Mouse (Mus musculus): ENCODE measurements around the gene Ltbp1. TPM values are rescaled to one million over a fixed set of nuclear protein-coding genes. Genes with fewer than 3 reads are reported as not detected.

Ltbp1 gene
- polyA plus RNA-seq, 1 experiment from 2014 or later, result 1.6 TPM

DNA sequence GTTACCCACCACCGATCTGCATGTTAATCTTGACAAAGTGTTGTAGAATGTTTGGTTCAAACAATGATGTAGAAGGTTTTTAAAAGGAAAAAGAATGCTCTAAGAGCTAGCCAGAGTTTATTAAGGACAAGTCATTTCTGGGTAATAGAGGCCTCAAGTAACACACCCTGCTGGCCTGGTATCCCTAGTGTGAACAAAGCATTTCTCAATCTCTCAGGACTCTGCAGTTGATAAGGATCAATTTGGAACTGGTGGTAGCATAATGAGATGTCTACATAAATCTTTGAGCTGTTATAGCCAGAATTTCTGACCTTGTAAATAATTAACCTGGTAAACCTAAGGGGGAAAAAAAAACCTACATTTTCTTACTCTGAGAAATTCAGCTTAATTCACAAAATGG lies 300.3 kb downstream of the Ltbp1 start:
- no peaks in the 10 kb centered on the region for H3K36me3 ChIP-seq
- H3K9me3 ChIP-seq, result no peaks in the 10 kb centered on the region
- no peaks in the 10 kb centered on the region for H3K4me1 ChIP-seq (replicated peaks)
- H3K27ac ChIP-seq (replicated peaks), result no peak overlapping the region
- ATAC-seq (ENCODE audit: low FRiP score, low read depth), result no peak
- no peak overlapping the region for H3K4me3 ChIP-seq
- no peaks in the 10 kb centered on the region for H3K27me3 ChIP-seq
- H3K9ac ChIP-seq, result no peak overlapping the region
- 100% methylated on average over 1 of the region's 1 CpGs for WGBS
- no peak overlapping the region for H3K4me2 ChIP-seq

DNA sequence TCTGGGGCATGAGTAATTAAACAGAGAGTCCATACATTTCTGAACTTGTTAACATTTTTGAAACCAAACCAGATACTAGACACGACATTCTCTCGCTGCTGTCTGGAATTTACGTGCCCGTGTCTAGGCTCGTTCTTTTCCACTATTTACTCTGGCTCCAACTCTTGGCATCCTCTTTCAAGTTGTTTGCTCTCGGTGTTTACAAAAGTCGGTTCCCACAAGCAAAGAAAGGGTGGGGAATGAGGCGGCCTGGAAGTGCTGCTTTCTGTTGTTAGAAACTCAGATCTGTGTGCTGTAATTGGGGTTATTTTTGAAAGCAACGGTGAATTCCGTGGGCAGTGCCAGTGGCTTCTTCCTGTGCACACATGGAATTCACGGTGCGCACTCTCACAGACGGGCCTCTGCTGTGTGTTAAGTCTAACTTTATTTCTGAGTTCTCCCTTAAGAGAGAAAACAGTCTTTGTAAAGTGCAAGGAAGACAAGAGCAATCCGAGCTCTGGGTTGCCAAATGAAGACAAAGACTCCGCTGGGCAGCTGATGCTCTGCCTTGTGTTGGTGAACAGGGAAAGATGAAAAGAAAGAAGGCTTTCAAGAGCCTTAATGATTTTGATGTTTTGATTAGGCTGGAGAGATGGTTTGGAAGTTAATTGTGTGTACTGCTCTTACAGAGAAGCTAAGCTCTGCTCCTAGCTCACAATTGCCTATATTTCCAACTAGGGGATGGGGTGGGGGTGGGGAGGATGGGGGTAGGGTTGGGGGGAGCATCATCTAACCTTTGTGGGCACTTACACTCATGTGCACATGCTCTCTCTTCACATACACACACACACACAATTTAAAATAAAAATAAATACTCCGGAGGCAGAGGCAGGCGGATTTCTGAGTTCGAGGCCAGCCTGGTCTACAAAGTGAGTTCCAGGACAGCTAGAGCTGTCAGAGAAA lies 302.0 kb downstream of the Ltbp1 start:
- Histone ChIP-seq H3K27ac (replicated peaks) (no peak overlapping the region), H3K4me2 (0 out of 2 replicates have a peak overlapping the region, but pooled peaks have one; percentile 12), H3K9ac (no peak overlapping the region), H3K9me3 (no peaks in the 10 kb centered on the region), H3K4me1 (replicated peaks) (no peaks in the 10 kb centered on the region), H3K4me3 (no peak overlapping the region), H3K27me3 (no peaks in the 10 kb centered on the region), H3K36me3 (no peaks in the 10 kb centered on the region)
- ATAC-seq (ENCODE audit: low FRiP score, low read depth), result no peak
- WGBS, result 56% methylated on average over 18 of the region's 18 CpGs

DNA sequence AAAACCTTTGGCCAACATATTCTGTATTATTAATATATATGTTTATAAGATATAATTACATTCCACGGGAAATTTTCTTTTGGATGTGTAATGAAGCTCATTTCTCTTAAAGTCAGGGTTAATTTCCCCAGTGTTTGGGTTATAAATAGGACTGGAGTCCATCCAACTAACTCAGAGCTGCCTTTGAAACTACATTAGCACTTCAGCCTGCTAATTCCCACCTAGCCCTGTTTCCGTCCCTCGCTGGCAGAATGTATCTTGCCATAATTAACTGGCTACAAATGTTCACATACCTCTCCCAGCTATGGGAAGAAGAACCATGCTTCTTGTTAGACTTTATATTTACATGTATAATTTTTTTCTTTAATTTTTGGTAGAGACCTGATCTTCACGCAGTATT lies 311.7 kb downstream of the Ltbp1 start:
- H3K4me1 ChIP-seq (replicated peaks), result 0 out of 2 replicates have a peak, but pooled peaks cover 3% of the 10 kb centered on the region
- no peaks in the 10 kb centered on the region for H3K36me3 ChIP-seq
- 70% methylated on average over 4 of the region's 4 CpGs for WGBS
- no peak overlapping the region for H3K27ac ChIP-seq (replicated peaks)
- H3K9me3 ChIP-seq, result no peaks in the 10 kb centered on the region
- H3K4me2 ChIP-seq, result no peak overlapping the region
- no peak overlapping the region for H3K9ac ChIP-seq
- no peak for ATAC-seq (ENCODE audit: low FRiP score, low read depth)
- H3K27me3 ChIP-seq, result no peaks in the 10 kb centered on the region
- no peak overlapping the region for H3K4me3 ChIP-seq

DNA sequence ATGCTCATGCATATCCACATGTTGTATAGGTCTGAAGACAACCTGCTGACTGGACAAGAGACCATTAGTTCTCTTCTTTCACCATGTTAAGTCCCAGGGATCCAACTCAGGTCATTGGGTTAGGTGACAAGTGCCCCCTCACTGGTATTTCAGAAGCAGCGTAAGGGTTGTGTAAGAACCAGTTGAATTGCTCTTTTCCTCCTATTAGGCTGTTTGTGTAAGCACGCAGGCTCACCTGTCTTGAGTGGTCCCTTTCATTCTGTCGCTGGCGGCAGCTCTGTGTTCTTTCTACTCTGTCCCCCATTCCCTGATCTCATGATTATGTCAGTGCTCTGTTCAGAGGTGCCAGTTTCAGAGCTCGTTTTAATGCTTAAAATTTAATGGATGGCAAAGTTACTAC lies 317.9 kb downstream of the Ltbp1 start:
- Histone ChIP-seq H3K4me1 (replicated peaks) (no peaks in the 10 kb centered on the region), H3K9me3 (no peaks in the 10 kb centered on the region), H3K27me3 (no peaks in the 10 kb centered on the region), H3K9ac (no peak overlapping the region), H3K4me3 (no peak overlapping the region), H3K27ac (replicated peaks) (no peak overlapping the region), H3K36me3 (no peaks in the 10 kb centered on the region), H3K4me2 (no peak overlapping the region)
- no peak for ATAC-seq (ENCODE audit: low FRiP score, low read depth)
- 94% methylated on average over 5 of the region's 5 CpGs for WGBS

DNA sequence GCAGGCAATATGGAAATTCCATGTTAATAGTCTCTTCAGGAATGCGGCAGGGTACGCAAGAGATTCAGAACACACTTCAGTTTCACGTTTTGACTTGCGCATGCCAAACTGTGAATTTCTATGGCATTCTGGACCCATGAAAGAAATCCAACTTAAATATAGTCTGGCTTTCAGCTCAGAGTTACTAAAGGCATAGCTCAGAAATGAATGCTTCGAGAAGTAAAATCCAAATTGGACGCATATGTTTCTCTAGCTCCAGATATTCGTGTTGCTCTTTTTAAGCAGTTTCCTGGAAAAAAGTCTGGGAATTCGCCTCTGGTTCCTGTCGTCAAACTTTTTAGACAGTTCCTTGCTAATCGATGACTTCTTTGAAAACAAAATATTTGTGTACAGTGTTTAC lies 318.4 kb downstream of the Ltbp1 start:
- no peak for ATAC-seq (ENCODE audit: low FRiP score, low read depth)
- no peaks in the 10 kb centered on the region for H3K36me3 ChIP-seq

DNA sequence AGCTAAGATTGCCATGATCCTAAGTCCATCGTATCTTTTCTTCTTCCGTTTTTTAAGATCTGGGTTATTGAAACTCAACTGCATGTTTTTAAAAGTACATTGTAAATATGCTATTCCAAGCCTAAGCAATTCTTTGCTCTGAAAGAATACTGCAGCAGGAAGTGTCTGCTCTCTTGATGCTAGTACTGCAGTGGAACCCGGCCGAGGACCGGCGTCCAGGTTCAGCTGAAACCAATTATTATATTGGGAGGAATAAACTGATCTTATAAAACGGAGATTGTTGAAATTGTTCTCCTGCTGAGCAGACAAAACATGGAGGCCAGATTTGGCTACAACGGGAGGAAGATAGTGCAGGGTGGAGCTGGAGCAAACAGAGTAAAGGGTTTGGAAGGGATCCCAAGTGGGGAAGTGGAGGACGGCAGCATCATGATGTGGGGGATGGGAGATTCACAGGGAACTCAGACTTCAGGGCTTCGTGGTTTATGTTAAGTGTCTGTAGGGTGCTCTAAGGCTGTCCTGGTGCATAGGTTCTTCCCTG lies 322.8 kb downstream of the Ltbp1 start:
- WGBS, result 82% methylated on average over 10 of the region's 10 CpGs
- no peak for ATAC-seq (ENCODE audit: low FRiP score, low read depth)
- no peaks in the 10 kb centered on the region for H3K27me3 ChIP-seq

More for the DNA sequence above, 318.4 kb downstream of the Ltbp1 start:
- Histone ChIP-seq H3K4me3 (no peak overlapping the region), H3K9me3 (no peaks in the 10 kb centered on the region), H3K9ac (no peak overlapping the region), H3K4me2 (no peak overlapping the region), H3K27me3 (no peaks in the 10 kb centered on the region), H3K4me1 (replicated peaks) (no peaks in the 10 kb centered on the region), H3K27ac (replicated peaks) (no peak overlapping the region)
- 92% methylated on average over 10 of the region's 10 CpGs for WGBS

DNA sequence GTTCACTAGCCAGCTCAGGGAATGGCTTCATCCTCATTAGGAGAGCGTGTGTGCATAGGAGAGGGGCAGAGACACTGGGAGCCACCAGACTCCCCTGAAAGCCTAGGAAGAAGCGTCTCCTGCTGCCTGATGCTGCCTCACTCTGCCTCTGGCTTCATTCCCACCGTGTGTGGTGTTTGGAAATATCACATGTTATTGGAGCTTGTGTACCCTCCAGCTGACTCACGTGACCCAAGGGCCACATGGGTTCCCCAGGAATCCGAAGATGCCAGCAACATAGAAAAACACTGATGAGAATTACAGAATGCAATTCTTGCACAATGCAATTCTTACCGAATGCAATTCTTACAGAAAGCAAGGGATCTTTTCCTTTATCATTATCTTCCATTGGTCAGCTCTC lies 325.0 kb downstream of the Ltbp1 start:
- H3K27me3 ChIP-seq, result no peaks in the 10 kb centered on the region
- no peak overlapping the region for H3K4me2 ChIP-seq
- no peaks in the 10 kb centered on the region for H3K9me3 ChIP-seq
- no peak overlapping the region for H3K27ac ChIP-seq (replicated peaks)
- no peak overlapping the region for H3K4me3 ChIP-seq
- no peaks in the 10 kb centered on the region for H3K36me3 ChIP-seq
- no peak overlapping the region for H3K9ac ChIP-seq
- 87% methylated on average over 6 of the region's 6 CpGs for WGBS
- no peak for ATAC-seq (ENCODE audit: low FRiP score, low read depth)
- no peaks in the 10 kb centered on the region for H3K4me1 ChIP-seq (replicated peaks)

More for the DNA sequence above, 322.8 kb downstream of the Ltbp1 start:
- no peak overlapping the region for H3K4me3 ChIP-seq
- H3K27ac ChIP-seq (replicated peaks), result no peak overlapping the region
- H3K9me3 ChIP-seq, result no peaks in the 10 kb centered on the region
- no peak overlapping the region for H3K4me2 ChIP-seq
- H3K9ac ChIP-seq, result no peak overlapping the region
- H3K4me1 ChIP-seq (replicated peaks), result no peaks in the 10 kb centered on the region
- H3K36me3 ChIP-seq, result no peaks in the 10 kb centered on the region

DNA sequence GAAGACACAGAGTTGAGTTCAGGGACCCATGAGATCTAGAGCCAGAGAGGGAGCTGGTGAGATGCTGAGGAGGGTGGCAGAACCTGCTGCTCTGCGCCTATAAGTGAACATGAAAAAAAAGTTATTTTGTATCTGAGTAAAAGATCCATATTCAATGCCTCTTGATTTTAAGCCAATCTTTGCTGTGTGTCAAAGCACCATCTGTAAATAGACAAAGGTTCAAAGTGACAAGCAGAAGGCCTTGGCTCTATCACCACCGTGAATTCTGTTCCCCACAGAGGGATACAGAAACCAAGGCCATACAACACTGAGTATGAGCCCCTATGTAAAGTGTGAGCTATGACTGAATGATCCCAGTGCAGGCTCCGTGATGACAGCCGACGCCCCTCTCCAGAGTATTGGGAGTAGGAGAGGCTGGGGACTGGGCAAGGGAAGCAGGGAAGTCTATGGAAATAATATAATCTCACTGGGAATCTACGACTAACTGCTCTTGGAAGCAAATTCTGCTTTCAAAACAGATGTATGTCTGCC lies 326.1 kb downstream of the Ltbp1 start:
- H3K4me2 ChIP-seq, result no peak overlapping the region
- no peaks in the 10 kb centered on the region for H3K27me3 ChIP-seq
- ATAC-seq (ENCODE audit: low FRiP score, low read depth), result no peak
- H3K27ac ChIP-seq (replicated peaks), result no peak overlapping the region
- H3K4me3 ChIP-seq, result no peak overlapping the region
- H3K4me1 ChIP-seq (replicated peaks), result no peaks in the 10 kb centered on the region
- WGBS, result 92% methylated on average over 6 of the region's 6 CpGs
- H3K9me3 ChIP-seq, result no peaks in the 10 kb centered on the region
- H3K9ac ChIP-seq, result no peak overlapping the region
- H3K36me3 ChIP-seq, result no peaks in the 10 kb centered on the region

DNA sequence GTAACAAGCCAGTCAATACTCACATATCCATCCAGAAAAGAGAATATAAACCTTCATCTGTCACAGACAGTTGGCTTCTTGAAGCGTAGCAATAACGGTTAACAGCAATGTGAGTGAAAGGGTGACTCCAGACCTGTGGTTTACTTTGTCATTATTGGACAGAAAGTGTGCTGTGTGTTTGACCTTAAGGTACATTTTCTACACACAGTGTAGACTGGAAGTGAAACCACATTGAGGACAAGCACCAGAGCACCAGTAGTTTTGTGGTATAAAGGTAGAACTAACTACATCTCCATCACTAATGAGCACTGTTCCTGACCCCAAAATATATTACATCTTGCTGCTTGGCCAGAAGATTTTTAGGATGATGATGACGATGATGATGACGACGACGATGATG lies 326.9 kb downstream of the Ltbp1 start:
- H3K27ac ChIP-seq (replicated peaks), result no peak overlapping the region
- no peaks in the 10 kb centered on the region for H3K4me1 ChIP-seq (replicated peaks)
- WGBS, result 98% methylated on average over 6 of the region's 6 CpGs
- no peak overlapping the region for H3K9ac ChIP-seq
- no peak overlapping the region for H3K4me2 ChIP-seq
- ATAC-seq (ENCODE audit: low FRiP score, low read depth), result no peak
- no peaks in the 10 kb centered on the region for H3K27me3 ChIP-seq
- H3K4me3 ChIP-seq, result no peak overlapping the region
- no peaks in the 10 kb centered on the region for H3K9me3 ChIP-seq
- no peaks in the 10 kb centered on the region for H3K36me3 ChIP-seq

DNA sequence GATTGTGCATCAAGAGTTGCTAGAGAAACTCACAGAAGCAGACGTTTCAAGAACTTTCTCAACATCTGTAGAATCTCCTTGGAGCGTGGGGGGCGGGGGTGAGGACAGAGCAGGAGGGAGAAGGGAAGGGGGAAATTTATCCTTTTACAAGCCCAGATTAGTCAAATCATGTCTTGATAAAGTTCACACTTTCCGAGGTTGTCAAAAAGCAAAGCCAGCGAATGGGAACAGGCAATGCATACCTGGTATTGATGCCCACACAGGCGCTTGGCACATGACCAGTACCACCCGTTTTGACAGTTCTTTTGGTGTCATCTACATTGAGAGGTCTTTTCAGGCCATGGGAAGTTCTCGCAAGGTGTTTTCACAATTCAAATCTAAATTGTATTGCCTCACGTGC lies 327.6 kb downstream of the Ltbp1 start:
- Histone ChIP-seq H3K36me3 (no peaks in the 10 kb centered on the region), H3K27me3 (no peaks in the 10 kb centered on the region), H3K9ac (no peak overlapping the region), H3K27ac (replicated peaks) (no peak overlapping the region), H3K4me2 (no peak overlapping the region), H3K9me3 (no peaks in the 10 kb centered on the region), H3K4me3 (no peak overlapping the region), H3K4me1 (replicated peaks) (no peaks in the 10 kb centered on the region)
- no peak for ATAC-seq (ENCODE audit: low FRiP score, low read depth)
- 94% methylated on average over 9 of the region's 9 CpGs for WGBS

DNA sequence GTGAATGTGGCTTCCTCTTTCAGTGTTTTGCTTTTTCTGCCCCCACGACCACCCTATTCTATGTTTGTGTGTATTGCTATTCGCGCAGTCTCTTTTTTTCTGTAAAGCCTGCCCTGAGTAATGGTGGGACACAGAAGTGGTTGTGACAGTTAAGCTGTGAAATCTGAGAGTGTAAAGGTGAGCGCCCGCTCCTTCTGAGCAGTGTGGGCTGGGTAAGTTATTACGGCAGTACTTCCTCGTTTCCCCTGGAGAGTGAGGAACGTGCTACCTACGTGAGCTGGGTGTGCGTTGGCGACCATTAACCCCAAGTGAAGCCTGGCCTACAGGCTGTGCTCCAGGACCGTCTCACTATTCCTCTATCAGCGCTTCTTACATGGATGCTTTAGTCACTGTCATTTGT lies 328.4 kb downstream of the Ltbp1 start:
- WGBS, result 88% methylated on average over 13 of the region's 13 CpGs

DNA sequence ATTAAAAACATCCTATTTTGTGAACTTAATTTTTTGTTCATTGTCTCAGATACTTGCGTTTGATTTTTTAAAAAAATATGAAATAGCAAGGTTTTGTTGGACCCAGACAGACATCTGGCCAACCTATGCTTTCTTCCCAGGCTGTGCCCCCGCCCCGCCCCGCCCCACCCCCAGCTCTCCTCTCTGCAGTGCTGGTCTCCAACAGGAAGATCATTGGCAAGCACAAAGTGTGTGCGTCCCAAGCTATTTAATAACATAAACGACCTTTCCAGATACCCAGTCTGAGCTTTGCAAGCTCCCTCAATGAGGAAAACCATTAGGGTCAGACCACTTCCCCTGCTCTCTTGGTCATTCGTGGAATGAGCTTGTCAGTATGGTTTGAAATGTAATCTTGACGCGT lies 330.3 kb downstream of the Ltbp1 start:
- no peaks in the 10 kb centered on the region for H3K9me3 ChIP-seq
- WGBS, result 91% methylated on average over 9 of the region's 9 CpGs
- no peak overlapping the region for H3K27ac ChIP-seq (replicated peaks)
- H3K4me3 ChIP-seq, result no peak overlapping the region
- no peaks in the 10 kb centered on the region for H3K27me3 ChIP-seq
- H3K4me2 ChIP-seq, result no peak overlapping the region
- no peaks in the 10 kb centered on the region for H3K36me3 ChIP-seq
- ATAC-seq (ENCODE audit: low FRiP score, low read depth), result no peak
- H3K9ac ChIP-seq, result no peak overlapping the region
- H3K4me1 ChIP-seq (replicated peaks), result no peaks in the 10 kb centered on the region

More for the DNA sequence above, 328.4 kb downstream of the Ltbp1 start:
- no peak overlapping the region for H3K4me2 ChIP-seq
- no peaks in the 10 kb centered on the region for H3K27me3 ChIP-seq
- no peaks in the 10 kb centered on the region for H3K9me3 ChIP-seq
- no peak overlapping the region for H3K4me3 ChIP-seq
- no peak for ATAC-seq (ENCODE audit: low FRiP score, low read depth)
- no peaks in the 10 kb centered on the region for H3K4me1 ChIP-seq (replicated peaks)
- H3K36me3 ChIP-seq, result no peaks in the 10 kb centered on the region
- no peak overlapping the region for H3K9ac ChIP-seq
- H3K27ac ChIP-seq (replicated peaks), result no peak overlapping the region
